Mouse (Mus musculus): ENCODE data around the gene Phactr4. TPM values are rescaled to one million over a fixed set of nuclear protein-coding genes. Genes with fewer than 3 reads are reported as not detected.

Gene Phactr4
- polyA plus RNA-seq, 1 experiment, result 6.2 TPM

DNA sequence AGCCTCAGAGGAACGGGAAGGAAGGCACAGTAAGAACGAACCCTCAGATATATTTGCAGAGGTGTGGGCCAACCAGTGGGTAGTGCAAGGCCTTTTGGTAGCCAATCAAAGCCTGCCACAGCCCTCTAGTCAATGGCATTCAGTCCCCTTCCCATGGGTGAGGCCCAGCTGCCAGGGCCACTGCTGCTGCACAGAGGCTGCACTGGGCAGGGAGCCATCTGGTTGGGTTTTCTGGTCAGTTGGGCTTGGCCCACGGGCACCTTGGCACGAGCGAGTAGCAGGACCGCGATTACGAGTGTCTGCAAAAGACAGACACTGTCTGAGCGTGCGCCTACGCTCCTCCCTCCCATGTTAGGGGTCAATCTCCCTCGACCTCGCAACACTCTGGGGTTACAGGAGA lies 83.3 kb downstream of the Phactr4 start:
- DNase-seq (ENCODE audit: low read depth), result no peak

GRCm38 (mm10) chr4:132332880-132333279 lies 89.4 kb downstream of the Phactr4 start:
- no peak for DNase-seq (ENCODE audit: low read depth)

GRCm38 (mm10) chr4:132331960-132332359 lies 90.3 kb downstream of the Phactr4 start:
- no peak for DNase-seq (ENCODE audit: low read depth)

- DNase-seq (ENCODE audit: low read depth), result no peak
These were observed 92.4 kb downstream of the Phactr4 start for GRCm38 (mm10) chr4:132329835-132330354.

DNA sequence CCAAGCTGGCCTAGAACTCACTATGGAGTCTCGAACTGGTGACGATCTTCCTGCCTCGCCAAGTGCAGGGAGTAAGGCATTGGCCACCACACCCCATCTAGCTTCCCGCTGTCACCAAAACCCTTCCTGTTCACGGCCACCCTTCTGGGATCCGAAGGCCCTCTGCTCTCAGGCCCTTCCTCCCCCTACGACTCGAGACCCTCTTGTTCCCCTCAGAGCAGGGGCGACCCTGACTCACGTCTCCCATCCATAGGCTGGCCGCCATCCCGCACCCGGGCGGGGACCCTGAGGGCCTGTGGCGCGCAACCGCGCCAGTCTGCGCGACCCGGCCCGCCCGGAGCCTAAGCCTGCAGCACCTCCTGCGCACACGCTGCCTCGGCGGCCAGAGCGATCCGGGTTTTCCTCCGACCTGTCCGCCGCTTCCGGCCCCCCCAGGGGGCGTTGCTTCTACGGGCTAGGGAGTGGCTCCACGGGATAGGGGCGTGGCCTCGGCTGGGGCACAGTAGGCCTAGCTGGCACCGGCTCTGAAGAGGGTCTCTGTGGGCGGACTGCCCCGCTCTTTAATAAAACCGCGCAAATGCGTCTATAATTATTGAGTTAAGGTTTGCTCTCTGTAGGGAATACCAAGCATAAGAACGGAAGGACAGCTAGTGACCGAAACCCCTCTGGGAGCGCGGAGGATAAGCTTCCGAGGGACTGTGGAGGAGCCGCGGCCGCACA lies 93.0 kb downstream of the Phactr4 start, which contains the start of gene Trnau1ap:
Gene Trnau1ap (minus strand): TSS at position 424 of the 720 bp plus-strand sequence.
- no peak for DNase-seq (ENCODE audit: low read depth)

GRCm38 (mm10) chr4:132328391-132328982 lies 93.8 kb downstream of the Phactr4 start:
- no peak for DNase-seq (ENCODE audit: low read depth)

GRCm38 (mm10) chr4:132326481-132326880 lies 95.8 kb downstream of the Phactr4 start:
- no peak for DNase-seq (ENCODE audit: low read depth)

DNA sequence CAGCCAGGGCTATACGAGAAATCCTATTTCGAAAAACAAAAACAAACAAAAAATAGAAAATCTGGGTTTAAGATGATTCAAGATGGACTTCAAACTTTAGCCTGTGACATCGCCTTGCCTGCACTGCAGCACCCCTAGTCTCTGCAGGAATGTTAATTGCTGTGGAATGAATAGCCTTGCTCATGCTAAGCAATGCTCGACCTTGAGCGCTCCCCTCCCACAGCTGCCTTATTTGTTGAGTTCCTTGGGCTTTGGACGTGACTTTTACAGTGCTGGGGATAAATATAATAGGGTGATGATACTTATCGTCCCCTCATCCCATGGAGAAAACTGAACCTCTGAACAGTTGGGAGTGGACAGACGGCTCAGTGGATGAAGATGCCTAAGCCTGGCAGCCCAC lies 106.6 kb downstream of the Phactr4 start:
- no peak for DNase-seq (ENCODE audit: low read depth)

- no peak for DNase-seq (ENCODE audit: low read depth)
These were observed 109.7 kb downstream of the Phactr4 start for GRCm38 (mm10) chr4:132312627-132313026.

DNA sequence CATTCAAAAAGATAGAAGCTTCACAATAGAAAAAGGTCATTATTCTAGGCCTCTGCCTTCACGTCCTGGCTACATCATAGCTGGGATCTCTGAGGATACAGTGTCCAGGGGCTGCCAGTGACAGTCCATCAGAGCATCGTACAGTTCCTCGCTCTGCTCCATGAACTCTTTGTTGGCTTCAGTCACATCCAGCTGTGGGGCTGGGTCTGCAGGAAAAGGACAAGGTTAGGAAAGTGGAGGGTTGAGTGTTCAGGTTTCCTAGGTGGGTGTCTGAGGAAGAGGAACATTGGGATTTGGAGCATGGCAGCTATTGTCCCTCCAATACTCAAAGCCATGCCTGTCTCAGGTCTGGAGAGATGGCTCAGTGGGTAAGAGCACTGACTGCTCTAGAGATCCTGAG lies 110.5 kb downstream of the Phactr4 start:
- DNase-seq (ENCODE audit: low read depth), result no peak

DNA sequence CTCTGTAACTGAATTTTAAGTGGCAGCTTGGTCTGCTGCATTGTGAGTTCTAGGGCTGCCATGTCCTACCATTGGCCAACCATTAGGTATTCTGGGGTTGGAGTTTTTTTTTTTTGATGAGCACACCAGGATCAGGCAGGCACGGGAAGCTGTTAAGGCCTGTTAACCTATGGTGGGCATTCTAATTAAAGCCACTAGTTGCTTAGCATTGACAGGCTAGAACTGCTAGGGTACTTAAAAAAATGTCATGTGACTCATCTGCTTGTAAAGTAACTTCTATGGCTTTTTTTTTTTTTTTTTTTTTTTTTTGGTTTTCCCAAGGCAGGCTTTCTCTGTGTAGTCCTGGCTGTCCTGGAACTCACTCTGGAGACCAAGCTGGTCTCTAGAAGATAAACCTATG lies 111.1 kb downstream of the Phactr4 start:
- DNase-seq (ENCODE audit: low read depth), result no peak

- DNase-seq (ENCODE audit: low read depth), result no peak
These were observed 112.3 kb downstream of the Phactr4 start for GRCm38 (mm10) chr4:132309849-132310472.

- DNase-seq (ENCODE audit: low read depth), result no peak
These were observed 113.0 kb downstream of the Phactr4 start for GRCm38 (mm10) chr4:132309140-132309848.

GRCm38 (mm10) chr4:132308437-132309139 lies 113.7 kb downstream of the Phactr4 start:
- DNase-seq (ENCODE audit: low read depth), result no peak

DNA sequence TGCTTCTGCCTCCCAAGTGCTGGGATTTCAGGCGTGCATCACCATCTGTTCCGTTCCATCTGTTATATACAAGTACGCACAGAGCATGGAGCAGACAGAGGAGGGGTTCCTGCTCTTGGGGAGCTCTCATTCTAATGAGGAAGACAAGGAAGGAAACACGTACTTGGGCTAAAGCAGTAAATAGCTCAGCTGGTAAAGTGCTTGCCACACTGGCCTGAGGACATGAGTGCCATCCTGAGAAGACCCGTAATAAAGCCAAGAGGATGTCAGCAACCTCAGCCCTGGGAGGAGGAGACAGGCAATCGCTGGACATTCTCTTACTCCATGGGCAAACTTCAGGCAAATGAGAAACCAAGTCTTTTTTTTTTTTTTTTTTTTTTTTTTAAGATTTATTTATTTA lies 116.3 kb downstream of the Phactr4 start:
- DNase-seq (ENCODE audit: low read depth), result no peak

Other genes starting within 250 kb of the Phactr4 start
- gene Ythdf2, start 210.2 kb downstream of the Phactr4 start, polyA plus RNA-seq (2012; rRNA removed), result 19.2 and 21.2 TPM in 2 replicates
- gene Gmeb1, start 160.9 kb downstream of the Phactr4 start, polyA plus RNA-seq (2012; rRNA removed), result 11.8 and 12.5 TPM in 2 replicates
- 9.5 and 10.9 TPM in 2 replicates for gene Taf12, start 148.1 kb downstream of the Phactr4 start, polyA plus RNA-seq (2012; rRNA removed)
- 16.4 and 22.5 TPM in 2 replicates for gene Rab42, start 119.1 kb downstream of the Phactr4 start, polyA plus RNA-seq (2012; rRNA removed)
- gene Trnau1ap, start 93.0 kb downstream of the Phactr4 start, polyA plus RNA-seq (2012; rRNA removed), result 18.9 and 25.9 TPM in 2 replicates
- gene Rcc1, start 68.9 kb downstream of the Phactr4 start, polyA plus RNA-seq (2012; rRNA removed), result 8.5 and 10.9 TPM in 2 replicates
- 4.5 and 6.7 TPM in 2 replicates for gene Med18, start 41.4 kb upstream of the Phactr4 start, polyA plus RNA-seq (2012; rRNA removed)
- 25.6 and 26.3 TPM in 2 replicates for gene Sesn2, start 88.0 kb upstream of the Phactr4 start, polyA plus RNA-seq (2012; rRNA removed)
- 100 and 148 TPM in 2 replicates for gene Atpif1, start 111.2 kb upstream of the Phactr4 start, polyA plus RNA-seq (2012; rRNA removed)
- gene Dnajc8, start 113.1 kb upstream of the Phactr4 start, polyA plus RNA-seq (2012; rRNA removed), result 30.5 and 33.1 TPM in 2 replicates
- 9.8 and 12.7 TPM in 2 replicates for gene Ptafr, start 141.6 kb upstream of the Phactr4 start, polyA plus RNA-seq (2012; rRNA removed)
- gene Eya3, start 216.5 kb upstream of the Phactr4 start, polyA plus RNA-seq (2012; rRNA removed), result 19.5 and 20.4 TPM in 2 replicates